Mouse (Mus musculus) heart, embryonic 14.5 days (tissue): ENCODE measurements at regions not wholly inside any gene's neighbourhood (a gene's known extent, or its start where the extent isn't known, plus 50 kb on each side); places are given as distances from the start of the nearest gene placed in this dataset.
"Not testable (repeated sequence)": the region's sequence is repeated elsewhere in the genome, so short reads cannot be mapped to it uniquely, and the experiment has no call there.

Source experiments
- ATAC-seq: fragments of 200-750 bp; cut with Nextera tagmentation; 2 replicates; pipeline ENCODE4 v1.8.0; 2017; ENCODE audit warnings: low read depth, moderate TSS enrichment; ENCODE audit not compliant: insufficient number of reproducible peaks, insufficient read depth, low FRiP score
- H3K27ac ChIP-seq, 2 experiments: fragments of 200-500 bp in 1 of 2; fragments of 300-500 bp in 1 of 2; sonication (generic) in 1 of 2; replicated peaks in 1 of 2; 2 replicates each; pipeline ENCODE4 v1.5.1; 2012 to 2014; ENCODE audit warnings: low read depth in 2 of 2, low read length in 2 of 2, control low read depth in 1 of 2, mild to moderate bottlenecking in 1 of 2, mixed read lengths in 1 of 2; ENCODE audit not compliant: control insufficient read depth in 1 of 2, insufficient read depth in 1 of 2
- H3K27me3 ChIP-seq: fragments of 300-500 bp; sonication (generic); 2 replicates; pipeline ENCODE4 v1.6.1; 2014; ENCODE audit warnings: mild to moderate bottlenecking, low read length, control low read depth; ENCODE audit not compliant: control insufficient read depth, insufficient read depth
- H3K36me3 ChIP-seq: fragments of 300-500 bp; sonication (generic); 2 replicates; pipeline ENCODE4 v1.6.1; 2014; ENCODE audit warnings: mild to moderate bottlenecking, control low read depth, low read length, mixed read lengths; ENCODE audit not compliant: control insufficient read depth, insufficient read depth
- H3K4me1 ChIP-seq, 2 experiments: fragments of 200-500 bp in 1 of 2; fragments of 300-500 bp in 1 of 2; sonication (generic) in 1 of 2; 2 replicates each; pipeline ENCODE4 v1.6.1; 2012 to 2014; ENCODE audit warnings: low read length in 2 of 2, control low read depth in 1 of 2, mixed read lengths in 1 of 2; ENCODE audit not compliant: control insufficient read depth in 2 of 2, insufficient read depth in 2 of 2
- H3K4me2 ChIP-seq: fragments of 300-500 bp; sonication (generic); 2 replicates; pipeline ENCODE4 v1.6.1; 2014; ENCODE audit warnings: mild to moderate bottlenecking, low read length
- H3K4me3 ChIP-seq, 2 experiments: fragments of 200-500 bp in 1 of 2; fragments of 300-500 bp in 1 of 2; sonication (generic) in 1 of 2; 2 replicates each; pipeline ENCODE4 v1.5.1; 2012 to 2014; ENCODE audit warnings: low read length in 2 of 2, mild to moderate bottlenecking in 2 of 2, control low read depth in 1 of 2, low read depth in 1 of 2, moderate library complexity in 1 of 2; ENCODE audit not compliant: control insufficient read depth in 1 of 2, insufficient read depth in 1 of 2
- H3K9ac ChIP-seq: fragments of 300-500 bp; sonication (generic); 2 replicates; pipeline ENCODE4 v1.6.1; 2014; ENCODE audit warnings: mild to moderate bottlenecking, low read length
- H3K9me3 ChIP-seq: fragments of 300-500 bp; sonication (generic); 2 replicates; pipeline ENCODE4 v1.6.1; 2016; ENCODE audit warnings: low read length, control low read depth; ENCODE audit not compliant: control insufficient read depth
- WGBS: fragments of 180-500 bp; shearing (Covaris S2); extraction: QIAGEN DNeasy Blood & Tissue Kit; methylation state at CpG from one replicate; pipeline ENCODE4 v1.1.7; 2014; 5-methylcytosine and 5-hydroxymethylcytosine counted together

GRCm38 (mm10) chr7:73661901-73662300, 78.2 kb upstream of the Fam174b start:
- H3K4me2 ChIP-seq: no peak overlapping the region
- no peak overlapping the region for H3K9ac ChIP-seq
- no peak overlapping the region for H3K27ac ChIP-seq
- H3K36me3 ChIP-seq: no peaks in the 10 kb centered on the region
- 87% methylated on average over 3 of the region's 3 CpGs for WGBS
- no peak for ATAC-seq
- H3K4me3 ChIP-seq: no peak overlapping the region
- peaks cover 4 to 10% of the 10 kb centered on the region in 2 experiments; a peak in 3 of 4 replicates for H3K4me1 ChIP-seq
- no peaks in the 10 kb centered on the region for H3K9me3 ChIP-seq
- H3K27me3 ChIP-seq: no peaks in the 10 kb centered on the region

- H3K9me3 ChIP-seq: no peaks in the 10 kb centered on the region
- H3K27me3 ChIP-seq: no peaks in the 10 kb centered on the region
- peaks cover 0 to 9% of the 10 kb centered on the region in 2 experiments; a peak in 3 of 4 replicates for H3K4me1 ChIP-seq
- ATAC-seq: no peak
- no peaks in the 10 kb centered on the region for H3K36me3 ChIP-seq
- no peak overlapping the region for H3K9ac ChIP-seq
- H3K27ac ChIP-seq: no peak overlapping the region
- H3K4me2 ChIP-seq: no peak overlapping the region
- WGBS: 86% methylated on average over 5 of the region's 5 CpGs
- no peak overlapping the region for H3K4me3 ChIP-seq
Observed at GRCm38 (mm10) chr7:73659551-73659950, 80.6 kb upstream of the Fam174b start.

GRCm38 (mm10) chr7:73657283-73657682, 82.8 kb upstream of the Fam174b start:
- Histone ChIP-seq H3K9ac (no peak overlapping the region; the same call in 1 of the 2 replicates), H3K27me3 (no peaks in the 10 kb centered on the region), H3K9me3 (no peaks in the 10 kb centered on the region), H3K36me3 (no peaks in the 10 kb centered on the region), H3K4me3 (no peak overlapping the region), H3K4me2 (no peak overlapping the region), H3K4me1 (peaks cover 0 to 9% of the 10 kb centered on the region in 2 experiments; a peak in 3 of 4 replicates), H3K27ac (peak overlapping the region in 1 of 2 experiments; percentile 0; a peak in 1 of 4 replicates)
- 19% methylated on average over 7 of the region's 7 CpGs for WGBS
- ATAC-seq: peak; percentile 77

- H3K27ac ChIP-seq, H3K4me2 ChIP-seq, H3K27me3 ChIP-seq, H3K9ac ChIP-seq, H3K36me3 ChIP-seq, H3K4me1 ChIP-seq, ATAC-seq, H3K9me3 ChIP-seq, H3K4me3 ChIP-seq: not testable (repeated sequence)
- 96% methylated on average over 16 of the region's 16 CpGs for WGBS
Observed at GRCm38 (mm10) chr7:73656424-73656795, 83.7 kb upstream of the Fam174b start.

GRCm38 (mm10) chr7:73655787-73656423, 84.2 kb upstream of the Fam174b start:
- H3K27me3 ChIP-seq: no peaks in the 10 kb centered on the region
- H3K36me3 ChIP-seq: no peaks in the 10 kb centered on the region
- 19% methylated on average over 5 of the region's 5 CpGs for WGBS
- no peak overlapping the region for H3K4me2 ChIP-seq
- no peaks in the 10 kb centered on the region for H3K9me3 ChIP-seq
- no peak for ATAC-seq
- peaks cover 0 to 9% of the 10 kb centered on the region in 2 experiments; a peak in 3 of 4 replicates for H3K4me1 ChIP-seq
- no peak overlapping the region for H3K27ac ChIP-seq
- H3K4me3 ChIP-seq: no peak overlapping the region
- no peak overlapping the region for H3K9ac ChIP-seq

GRCm38 (mm10) chr7:73654193-73654871, 85.8 kb upstream of the Fam174b start:
- Histone ChIP-seq H3K27ac (no peak overlapping the region), H3K4me1 (peaks cover 0 to 9% of the 10 kb centered on the region in 2 experiments; a peak in 3 of 4 replicates), H3K4me2 (no peak overlapping the region), H3K9ac (no peak overlapping the region), H3K36me3 (no peaks in the 10 kb centered on the region), H3K27me3 (no peaks in the 10 kb centered on the region), H3K4me3 (no peak overlapping the region), H3K9me3 (no peaks in the 10 kb centered on the region)
- ATAC-seq: no peak
- WGBS: 31% methylated on average over 12 of the region's 12 CpGs

GRCm38 (mm10) chr7:73650909-73651308, 89.2 kb upstream of the Fam174b start:
- Histone ChIP-seq H3K4me1 (no peaks in the 10 kb centered on the region), H3K9ac (no peak overlapping the region), H3K4me2 (no peak overlapping the region), H3K4me3 (no peak overlapping the region), H3K36me3 (no peaks in the 10 kb centered on the region), H3K9me3 (no peaks in the 10 kb centered on the region), H3K27me3 (no peaks in the 10 kb centered on the region), H3K27ac (no peak overlapping the region)
- 83% methylated on average over 6 of the region's 6 CpGs for WGBS
- no peak for ATAC-seq
